Mouse (Mus musculus) WW6 (cell line): ENCODE data around the gene Dnajc17.

Source experiments
- DNase-seq: peaks from one replicate; pipeline ENCODE4 v3.0.0-alpha.2; 2013; ENCODE audit warnings: low read depth, low spot score

Gene Dnajc17

GRCm38 (mm10) chr2:119163135-119163534, 45.5 kb downstream of the Dnajc17 start:
- DNase-seq, result no peak

DNA sequence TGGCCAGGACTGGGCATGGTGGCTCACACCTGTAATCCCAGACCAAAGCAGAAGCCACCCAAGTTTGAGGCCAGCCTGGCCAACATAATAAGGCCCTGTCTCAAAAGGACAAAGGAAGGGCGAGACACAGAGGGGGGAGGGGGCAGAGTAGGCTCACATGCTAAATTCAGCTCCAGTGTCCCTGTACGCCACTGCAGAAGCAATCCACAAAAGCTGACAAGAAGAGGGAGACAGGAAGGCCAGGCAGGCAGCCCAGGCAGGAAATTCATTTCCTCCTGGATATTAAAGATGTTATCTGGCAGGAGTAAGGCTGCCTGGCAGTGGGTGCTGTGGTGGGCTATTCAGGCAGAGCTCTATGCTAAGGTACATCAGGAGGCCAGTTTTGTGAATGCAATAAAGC, 47.3 kb downstream of the Dnajc17 start:
- DNase-seq, result no peak

DNA sequence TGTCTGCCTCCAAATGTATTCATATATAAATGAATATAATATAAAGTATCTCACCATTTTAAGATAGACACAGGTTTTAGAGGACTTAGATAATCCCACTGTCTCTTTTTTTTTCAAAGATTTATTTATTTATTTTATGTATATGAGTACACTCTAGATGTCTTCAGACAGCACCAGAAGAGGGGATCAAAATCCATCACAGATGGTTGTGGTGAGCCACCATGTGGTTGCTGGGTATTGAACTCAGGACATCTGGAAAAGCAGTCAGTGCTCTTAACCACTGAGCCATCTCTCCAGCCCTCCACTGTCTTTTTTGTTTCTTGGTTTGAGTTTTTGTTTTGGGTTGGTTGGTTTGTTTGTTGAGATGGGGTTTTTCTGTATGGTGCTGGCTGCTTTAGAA, 50.8 kb downstream of the Dnajc17 start:
- DNase-seq, result no peak

DNA sequence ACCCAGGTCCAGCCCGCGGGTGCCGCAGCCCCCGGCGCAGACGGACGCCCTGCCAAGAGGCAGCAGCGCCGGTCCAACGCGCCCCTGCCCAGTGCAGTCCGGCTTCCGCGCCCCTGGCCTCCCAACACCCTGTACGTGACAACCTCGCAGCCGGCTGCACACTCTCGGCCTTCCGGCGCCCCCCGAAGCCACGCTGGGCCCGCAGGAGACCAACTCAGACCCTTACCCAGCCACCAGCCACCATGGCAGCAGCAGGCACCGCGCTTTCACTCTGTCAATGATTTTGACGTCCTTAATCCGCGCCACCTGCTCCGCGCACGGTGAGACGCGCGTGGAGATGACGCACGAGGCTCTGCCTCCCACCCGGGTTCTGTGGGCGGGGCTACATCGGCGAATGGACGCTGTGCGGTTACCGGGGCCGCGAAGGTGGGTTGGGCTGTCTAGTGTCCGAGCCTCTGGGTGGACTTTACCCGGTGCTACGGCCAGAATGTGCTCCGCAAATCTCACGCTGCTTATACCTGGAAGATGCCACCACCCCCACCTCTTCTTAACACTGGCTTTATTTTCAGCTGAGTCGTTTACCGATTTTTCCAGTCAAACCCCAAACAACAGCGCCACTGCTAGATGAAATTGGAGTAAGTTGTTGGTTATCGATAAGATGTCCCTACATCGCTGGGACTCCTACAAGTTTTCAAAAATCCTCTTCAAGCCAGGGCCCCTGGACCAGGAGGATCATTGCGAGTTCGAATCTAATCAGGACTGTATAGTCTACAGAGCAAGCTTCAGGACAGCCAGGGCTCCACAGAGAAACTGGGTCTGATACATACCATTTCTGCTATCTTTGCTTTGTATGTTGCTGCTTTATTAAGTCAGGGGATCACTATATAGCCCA, 51.7 kb downstream of the Dnajc17 start, which contains the start of gene Rmdn3:
Rmdn3 (minus strand) TSS at position 354 of the 892 bp plus-strand sequence.
- DNase-seq, result peak; percentile 85

- no peak for DNase-seq
These were observed 52.4 kb downstream of the Dnajc17 start for GRCm38 (mm10) chr2:119156081-119156680.

DNA sequence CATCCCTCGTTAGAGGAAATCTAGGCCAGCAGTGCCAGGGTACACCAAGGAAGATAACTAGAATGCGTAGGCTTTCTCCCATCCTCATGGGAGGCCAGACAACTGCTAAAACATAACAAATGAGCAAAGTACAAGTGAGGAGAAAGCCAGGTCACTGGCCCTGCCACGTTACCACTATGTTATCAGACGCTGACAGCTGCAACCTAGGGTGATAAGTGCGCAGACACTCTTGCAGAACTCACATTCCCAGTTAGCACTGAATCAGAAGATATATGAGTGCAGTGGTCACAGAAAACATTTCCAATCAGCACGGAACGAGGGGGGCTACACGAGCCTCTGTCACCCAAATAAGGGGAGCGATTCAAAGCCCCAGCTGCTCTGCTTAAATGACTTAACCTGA, 53.2 kb downstream of the Dnajc17 start:
- no peak for DNase-seq

DNA sequence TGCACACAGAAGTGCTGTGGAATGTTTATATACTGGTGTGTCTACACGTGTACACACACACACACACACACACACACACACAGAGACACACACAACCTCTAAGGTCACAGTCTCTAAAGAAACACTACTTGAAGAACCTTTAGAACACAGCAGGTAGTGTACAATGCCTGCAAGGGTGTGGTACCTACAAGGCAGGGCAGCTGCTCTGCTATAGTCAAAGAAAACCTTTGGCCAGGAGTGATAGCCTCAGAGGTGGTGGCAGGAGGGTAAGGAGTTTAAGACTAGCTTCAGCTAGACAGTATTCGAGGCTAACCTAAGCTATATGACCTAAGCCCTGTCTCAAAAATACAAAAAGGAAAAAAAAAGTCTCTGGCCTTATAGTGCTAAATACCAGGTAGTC, 53.9 kb downstream of the Dnajc17 start:
- DNase-seq, result no peak

DNA sequence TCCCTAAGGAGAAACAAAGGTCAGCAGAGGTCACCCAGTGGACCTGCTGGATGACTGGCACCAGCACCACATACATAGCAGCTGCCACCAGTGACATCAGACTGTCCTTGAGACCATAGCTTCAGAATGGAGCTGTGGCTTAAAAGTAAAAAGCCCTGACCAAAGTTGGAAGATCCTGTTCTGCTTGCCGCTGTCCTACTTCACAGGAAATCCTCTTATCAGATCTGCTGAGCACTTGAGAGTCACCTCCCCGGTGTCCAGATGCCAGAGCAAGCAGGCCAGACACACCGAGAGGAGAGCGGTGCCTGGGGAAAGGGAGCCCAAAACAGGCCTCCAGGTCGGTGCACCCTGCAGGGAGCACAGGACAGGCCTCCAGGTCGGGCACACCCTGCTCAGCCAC, 56.3 kb downstream of the Dnajc17 start:
- DNase-seq, result no peak

DNA sequence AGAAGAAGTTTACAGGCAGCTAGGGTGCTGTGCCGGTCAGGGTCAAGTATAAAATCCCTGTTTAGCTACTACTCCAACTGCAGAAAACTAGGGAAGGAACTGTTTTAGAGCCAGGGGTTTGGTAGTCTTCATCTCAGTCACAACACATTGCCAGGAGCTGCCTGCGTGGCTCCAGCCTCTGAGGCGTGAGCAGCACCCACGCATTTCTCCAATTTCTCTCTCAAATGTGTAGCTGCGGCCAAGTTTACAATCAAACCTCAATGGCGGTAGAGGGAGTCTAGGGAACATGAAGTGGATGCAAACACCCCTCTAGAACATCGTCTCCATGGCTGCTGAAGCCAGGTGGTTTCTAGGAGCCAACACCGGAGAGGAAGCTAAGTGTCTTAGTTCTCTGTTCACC, 60.8 kb downstream of the Dnajc17 start:
- no peak for DNase-seq

- no peak for DNase-seq
These were observed 61.4 kb downstream of the Dnajc17 start for GRCm38 (mm10) chr2:119147160-119147678.

DNA sequence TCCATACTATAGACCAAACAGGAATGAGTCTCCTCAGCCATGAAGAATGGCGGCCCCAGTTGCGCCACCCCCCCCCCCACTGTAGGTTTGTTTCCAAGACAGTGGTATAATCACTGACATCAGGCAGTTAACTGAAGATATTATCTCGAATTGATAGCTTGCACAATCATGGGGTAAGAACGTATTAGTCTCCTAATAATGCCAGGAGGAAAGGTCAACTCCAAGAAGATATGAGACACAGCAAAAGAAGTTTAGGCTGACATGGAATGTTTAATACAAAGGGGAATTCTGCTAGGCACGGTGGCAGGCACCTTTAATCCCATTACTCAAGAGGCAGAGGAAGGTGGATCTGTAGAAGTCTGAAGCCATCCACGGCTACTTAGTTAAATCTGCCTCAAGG, 62.2 kb downstream of the Dnajc17 start:
- no peak for DNase-seq

DNA sequence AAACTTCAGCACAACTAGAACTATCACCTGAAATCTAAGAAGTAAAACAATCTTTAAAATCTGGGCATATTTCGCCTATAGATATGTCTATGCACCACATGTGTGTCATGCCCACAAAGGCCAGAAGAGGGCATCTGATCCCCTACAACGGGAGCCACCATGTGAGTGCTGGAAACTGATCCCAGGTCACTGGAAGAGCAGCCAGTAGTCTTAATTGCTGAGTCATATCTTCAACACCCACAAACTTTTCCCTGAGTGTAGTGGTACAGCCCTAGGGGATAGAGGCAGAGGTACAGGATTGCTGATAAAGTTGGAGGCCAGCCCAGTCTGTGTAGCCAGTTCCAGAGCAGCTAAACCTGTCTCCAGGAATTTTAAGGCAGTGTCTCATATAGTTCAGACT, 63.4 kb downstream of the Dnajc17 start:
- no peak for DNase-seq

- DNase-seq, result no peak
These were observed 72.2 kb downstream of the Dnajc17 start for GRCm38 (mm10) chr2:119136346-119136898.
